Mouse (Mus musculus) intestine, embryonic 15.5 days (tissue): ENCODE measurements around the gene 4930451I11Rik. TPM values are rescaled to one million over a fixed set of nuclear protein-coding genes. Genes with fewer than 3 reads are reported as not detected.

ENCODE experiments used
- ATAC-seq: fragments of 200-750 bp; cut with Nextera tagmentation; 2 replicates; pipeline ENCODE4 v1.8.0; 2017; ENCODE audit warnings: moderate TSS enrichment, moderate library complexity
- H3K27ac ChIP-seq: fragments of 300-500 bp; sonication (generic); 2 replicates; pipeline ENCODE4 v1.5.1; 2015; ENCODE audit warnings: mild to moderate bottlenecking, inconsistent platforms
- H3K27me3 ChIP-seq: fragments of 300-500 bp; sonication (generic); replicated peaks from 2 replicates; pipeline ENCODE4 v1.6.1; 2015; ENCODE audit warnings: inconsistent platforms
- H3K36me3 ChIP-seq: fragments of 300-500 bp; sonication (generic); 2 replicates; pipeline ENCODE4 v1.6.1; 2015; ENCODE audit warnings: inconsistent platforms
- H3K4me1 ChIP-seq: fragments of 300-500 bp; sonication (generic); replicated peaks from 2 replicates; pipeline ENCODE4 v1.6.1; 2015; ENCODE audit warnings: inconsistent platforms
- H3K4me2 ChIP-seq: fragments of 300-500 bp; sonication (generic); replicated peaks from 2 replicates; pipeline ENCODE4 v1.6.1; 2015; ENCODE audit warnings: mild to moderate bottlenecking, inconsistent platforms
- H3K4me3 ChIP-seq: fragments of 300-500 bp; sonication (generic); replicated peaks from 2 replicates; pipeline ENCODE4 v1.5.1; 2015; ENCODE audit warnings: inconsistent platforms
- H3K9ac ChIP-seq: fragments of 300-500 bp; sonication (generic); 2 replicates; pipeline ENCODE4 v1.6.1; 2015; ENCODE audit warnings: inconsistent platforms
- H3K9me3 ChIP-seq: fragments of 300-500 bp; sonication (generic); 2 replicates; pipeline ENCODE4 v1.6.1; 2016; ENCODE audit warnings: inconsistent platforms
- WGBS: fragments of 180-500 bp; shearing (Covaris S2); methylation state at CpG from one replicate; pipeline ENCODE4 v1.1.7; 2015; 5-methylcytosine and 5-hydroxymethylcytosine counted together
- polyA plus RNA-seq: library from polyadenylated mRNA; unstranded; fragments of >200 nt; fragmentation: Nextera tagmentation; extraction: Ambion mirVana; gene quantifications from 2 replicates; pipeline ENCODE4 v1.2.1, GENCODE M21; 2015

The 4930451I11Rik gene
- polyA plus RNA-seq, 1 experiment from 2014 or later = not detected

DNA sequence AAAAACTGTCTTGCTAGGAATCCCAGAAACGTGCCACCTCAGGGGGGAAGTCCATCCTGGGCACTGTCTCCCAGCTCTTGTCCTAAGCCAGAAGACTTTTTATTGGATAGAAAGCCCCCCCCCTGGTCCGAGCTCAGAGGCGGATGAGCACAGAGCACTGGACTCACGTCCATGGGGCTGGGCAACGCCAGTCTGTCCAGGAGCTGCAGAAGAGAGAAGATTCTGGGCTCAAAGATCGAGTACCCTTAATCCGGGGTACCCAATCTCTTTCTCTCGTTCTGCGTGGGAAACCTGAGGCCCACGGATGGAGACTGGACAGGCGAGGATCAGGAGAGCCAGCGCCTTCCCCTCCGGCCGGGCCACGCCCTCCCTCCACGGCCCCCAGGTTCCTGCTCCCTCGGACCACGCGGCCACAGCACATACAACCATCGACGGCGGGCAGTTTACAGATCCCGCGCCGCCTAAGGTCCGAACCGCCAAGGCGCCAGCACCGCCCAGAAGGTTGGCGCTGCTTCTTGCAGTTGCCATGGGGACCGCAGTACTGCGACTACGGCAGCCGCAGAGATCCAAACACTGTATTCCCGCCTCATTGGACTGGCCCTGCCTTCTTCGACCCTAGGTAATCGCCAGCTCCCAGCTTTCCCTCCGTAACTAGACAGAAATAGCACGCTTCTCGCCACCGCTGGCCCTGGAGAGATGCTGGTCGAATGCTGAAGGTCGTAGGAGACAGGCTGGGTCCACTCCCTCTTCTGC is 22.6 kb downstream of the 4930451I11Rik start:
- peak overlapping the region; percentile 76 for H3K9ac ChIP-seq
- H3K4me3 ChIP-seq = peak overlapping the region; percentile 63
- WGBS = under 1% methylated on average over 43 of the region's 43 CpGs
- no peaks in the 10 kb centered on the region for H3K27me3 ChIP-seq
- no peaks in the 10 kb centered on the region for H3K9me3 ChIP-seq
- H3K27ac ChIP-seq = peak overlapping the region; percentile 74
- peak; percentile 95 for ATAC-seq
- 0 out of 2 replicates have a peak, but pooled peaks cover 2% of the 10 kb centered on the region for H3K36me3 ChIP-seq
- peaks cover 15% of the 10 kb centered on the region for H3K4me1 ChIP-seq
- H3K4me2 ChIP-seq = peak overlapping the region; percentile 85

DNA sequence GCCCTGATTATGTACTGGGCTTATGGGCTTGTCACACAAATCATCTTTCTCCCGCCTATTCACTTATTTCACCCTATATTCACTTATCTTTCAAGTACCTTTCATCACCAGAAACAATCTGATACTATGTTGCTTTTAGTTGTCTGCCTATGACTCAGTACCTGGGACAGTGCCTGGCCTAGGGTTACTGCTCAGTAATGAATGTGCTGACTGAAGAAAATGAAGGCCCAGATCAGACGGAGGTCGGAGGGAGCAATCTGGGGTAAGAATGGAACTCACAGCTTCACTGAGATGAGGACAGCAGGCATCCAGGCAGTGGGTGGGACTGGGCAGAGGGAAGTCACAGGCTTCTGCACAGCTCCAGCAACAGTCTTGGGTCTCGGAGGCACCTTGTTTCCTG is 24.0 kb downstream of the 4930451I11Rik start:
- WGBS = 65% methylated on average over 4 of the region's 4 CpGs
- Histone ChIP-seq H3K36me3 (0 out of 2 replicates have a peak, but pooled peaks cover 2% of the 10 kb centered on the region), H3K27ac (no peak overlapping the region), H3K4me3 (no peak overlapping the region), H3K27me3 (no peaks in the 10 kb centered on the region), H3K4me1 (peaks cover 15% of the 10 kb centered on the region), H3K9ac (no peak overlapping the region), H3K9me3 (no peaks in the 10 kb centered on the region), H3K4me2 (peak overlapping the region; percentile 85)
- no peak for ATAC-seq

DNA sequence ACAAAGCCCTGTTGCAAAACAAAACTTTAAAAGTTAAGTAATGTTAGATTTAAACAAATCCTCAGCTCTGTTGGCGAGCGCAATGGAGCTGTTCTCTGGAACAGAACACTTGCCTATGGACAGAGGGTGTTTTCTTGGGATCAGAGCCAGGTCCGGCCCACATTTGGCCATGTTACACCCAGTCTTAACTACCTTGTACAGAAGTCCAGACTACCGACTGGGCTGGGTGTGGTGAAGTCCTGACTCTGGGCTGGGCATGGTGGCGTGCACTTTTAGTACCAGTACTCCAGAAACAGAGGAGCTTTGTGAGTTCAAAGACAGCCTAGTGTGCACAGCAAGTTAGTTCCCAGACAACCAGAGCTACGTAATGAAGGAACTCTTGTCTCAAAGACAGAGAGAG is 24.5 kb downstream of the 4930451I11Rik start:
- no peak overlapping the region for H3K9ac ChIP-seq
- H3K27ac ChIP-seq = no peak overlapping the region
- H3K27me3 ChIP-seq = no peaks in the 10 kb centered on the region
- H3K4me3 ChIP-seq = no peak overlapping the region
- WGBS = 66% methylated on average over 6 of the region's 6 CpGs
- ATAC-seq = no peak
- H3K4me2 ChIP-seq = no peak overlapping the region
- H3K36me3 ChIP-seq = 0 out of 2 replicates have a peak, but pooled peaks cover 2% of the 10 kb centered on the region
- H3K9me3 ChIP-seq = no peaks in the 10 kb centered on the region
- peaks cover 15% of the 10 kb centered on the region for H3K4me1 ChIP-seq

DNA sequence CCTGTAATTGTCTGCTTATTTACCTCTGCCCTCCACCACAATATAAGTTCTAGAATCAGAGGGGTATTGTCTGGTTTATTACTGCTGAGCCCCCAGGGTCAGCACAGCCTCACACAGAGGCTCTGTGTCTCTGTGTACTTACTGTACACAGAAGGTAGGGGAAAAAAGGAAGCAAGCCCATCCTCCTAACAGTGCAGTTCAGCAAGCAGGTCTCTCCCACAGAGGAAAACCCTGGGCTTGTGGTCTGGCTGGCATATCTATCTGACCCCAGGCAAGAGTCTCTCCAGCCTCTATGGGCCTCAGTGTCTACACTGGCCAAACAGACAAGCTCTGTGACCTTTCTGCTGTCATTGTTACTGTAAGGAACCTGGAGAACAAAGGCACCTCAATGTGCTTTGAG is 27.7 kb downstream of the 4930451I11Rik start:
- no peak for ATAC-seq
- 0 out of 2 replicates have a peak overlapping the region, but pooled peaks have one; percentile 13 for H3K27ac ChIP-seq
- no peaks in the 10 kb centered on the region for H3K27me3 ChIP-seq
- peaks cover 28% of the 10 kb centered on the region for H3K4me1 ChIP-seq
- H3K36me3 ChIP-seq = 0 out of 2 replicates have a peak, but pooled peaks cover 2% of the 10 kb centered on the region
- no peak overlapping the region for H3K4me2 ChIP-seq
- H3K9ac ChIP-seq = no peak overlapping the region
- no peak overlapping the region for H3K4me3 ChIP-seq
- no peaks in the 10 kb centered on the region for H3K9me3 ChIP-seq

DNA sequence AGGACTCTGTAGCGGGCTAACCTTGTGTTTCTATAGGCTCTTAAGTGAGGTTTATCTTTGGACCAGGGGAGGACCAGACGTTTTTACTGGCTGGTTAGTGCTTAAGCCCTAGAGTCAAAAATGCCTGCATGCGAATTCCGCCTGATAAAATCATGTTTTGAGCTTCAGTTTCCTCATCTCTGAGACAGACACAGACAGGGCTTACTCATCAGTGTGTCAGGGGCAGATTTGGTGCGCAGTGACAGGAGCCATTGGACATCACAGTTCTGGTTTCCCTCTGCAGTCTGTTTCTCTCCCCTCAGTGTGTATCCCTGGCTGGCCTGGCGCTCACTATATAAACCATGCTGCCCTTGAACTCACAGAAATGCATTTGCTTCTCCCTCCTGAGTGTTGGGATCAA is 28.3 kb downstream of the 4930451I11Rik start:
- H3K4me2 ChIP-seq = no peak overlapping the region
- 0 out of 2 replicates have a peak overlapping the region, but pooled peaks have one; percentile 13 for H3K27ac ChIP-seq
- H3K4me3 ChIP-seq = no peak overlapping the region
- H3K9me3 ChIP-seq = no peaks in the 10 kb centered on the region
- ATAC-seq = no peak
- H3K4me1 ChIP-seq = peaks cover 22% of the 10 kb centered on the region
- no peaks in the 10 kb centered on the region for H3K27me3 ChIP-seq
- H3K9ac ChIP-seq = no peak overlapping the region
- 67% methylated on average over 6 of the region's 6 CpGs for WGBS
- H3K36me3 ChIP-seq = 0 out of 2 replicates have a peak, but pooled peaks cover 2% of the 10 kb centered on the region

DNA sequence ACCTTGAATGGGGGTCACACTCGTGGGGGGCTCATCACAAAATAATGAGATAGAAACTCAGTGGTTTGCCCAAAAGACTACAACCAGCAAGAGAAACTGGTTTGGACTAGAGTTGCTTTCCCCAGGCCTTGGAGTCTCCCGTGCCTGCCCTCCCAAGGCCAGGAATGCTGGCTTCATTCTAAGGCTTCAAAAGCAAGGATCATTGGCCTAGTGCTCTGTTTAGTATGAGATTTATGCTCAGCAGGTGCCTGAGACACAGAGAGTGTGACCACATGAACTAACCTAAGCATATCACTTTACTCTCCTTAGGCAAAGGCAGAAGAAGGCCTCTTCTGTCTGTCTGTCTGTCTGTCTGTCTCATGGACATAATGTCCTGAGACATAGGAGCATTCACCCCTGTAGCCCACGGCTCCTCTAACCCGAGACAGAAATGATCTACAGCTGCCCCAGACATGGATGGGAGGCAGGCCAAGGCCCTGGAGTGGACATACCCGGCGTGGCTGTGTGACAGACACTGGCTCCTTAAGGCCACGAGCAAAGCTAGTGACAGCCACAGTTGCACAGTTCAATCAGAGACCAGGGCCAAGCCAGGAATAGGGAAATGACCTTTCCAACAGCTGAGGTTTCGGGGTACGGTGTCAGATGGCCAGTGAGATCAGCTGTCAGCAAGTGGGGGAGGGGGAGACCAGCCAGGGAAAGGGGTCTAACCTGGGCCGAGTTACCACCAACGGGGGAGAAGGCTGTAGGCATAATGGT is 29.1 kb downstream of the 4930451I11Rik start:
- H3K27me3 ChIP-seq = no peaks in the 10 kb centered on the region

DNA sequence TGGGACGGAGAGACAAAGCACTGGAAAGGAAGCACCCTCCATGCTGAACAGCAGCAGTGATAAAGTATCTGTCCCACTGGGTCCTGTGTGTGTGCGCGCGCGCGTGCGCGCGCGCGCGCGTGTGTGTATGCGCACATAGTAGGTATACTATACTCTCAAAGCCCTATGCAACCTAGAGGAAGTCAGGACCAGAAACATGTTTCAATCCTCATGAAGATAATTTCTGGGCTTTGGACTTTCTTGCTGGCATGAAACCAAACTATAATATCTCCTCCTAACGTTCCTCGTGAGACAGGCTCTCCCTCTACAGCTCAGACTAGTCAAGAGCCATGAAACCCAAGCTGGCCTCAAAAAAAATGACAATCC is 30.4 kb downstream of the 4930451I11Rik start:
- H3K4me1 ChIP-seq = peaks cover 31% of the 10 kb centered on the region
- no peak overlapping the region for H3K9ac ChIP-seq
- no peak overlapping the region for H3K27ac ChIP-seq
- 93% methylated on average over 16 of the region's 16 CpGs for WGBS
- no peaks in the 10 kb centered on the region for H3K27me3 ChIP-seq
- H3K36me3 ChIP-seq = peaks cover 14% of the 10 kb centered on the region
- no peak for ATAC-seq
- H3K9me3 ChIP-seq = no peaks in the 10 kb centered on the region
- H3K4me3 ChIP-seq = no peak overlapping the region
- no peak overlapping the region for H3K4me2 ChIP-seq

More for the DNA sequence above, 29.1 kb downstream of the 4930451I11Rik start:
- no peak overlapping the region for H3K9ac ChIP-seq
- no peaks in the 10 kb centered on the region for H3K9me3 ChIP-seq
- no peak for ATAC-seq
- H3K4me1 ChIP-seq = peaks cover 19% of the 10 kb centered on the region
- 85% methylated on average over 11 of the region's 11 CpGs for WGBS
- no peak overlapping the region for H3K4me3 ChIP-seq
- no peak overlapping the region for H3K4me2 ChIP-seq
- no peak overlapping the region for H3K27ac ChIP-seq
- 0 out of 2 replicates have a peak, but pooled peaks cover 2% of the 10 kb centered on the region for H3K36me3 ChIP-seq

DNA sequence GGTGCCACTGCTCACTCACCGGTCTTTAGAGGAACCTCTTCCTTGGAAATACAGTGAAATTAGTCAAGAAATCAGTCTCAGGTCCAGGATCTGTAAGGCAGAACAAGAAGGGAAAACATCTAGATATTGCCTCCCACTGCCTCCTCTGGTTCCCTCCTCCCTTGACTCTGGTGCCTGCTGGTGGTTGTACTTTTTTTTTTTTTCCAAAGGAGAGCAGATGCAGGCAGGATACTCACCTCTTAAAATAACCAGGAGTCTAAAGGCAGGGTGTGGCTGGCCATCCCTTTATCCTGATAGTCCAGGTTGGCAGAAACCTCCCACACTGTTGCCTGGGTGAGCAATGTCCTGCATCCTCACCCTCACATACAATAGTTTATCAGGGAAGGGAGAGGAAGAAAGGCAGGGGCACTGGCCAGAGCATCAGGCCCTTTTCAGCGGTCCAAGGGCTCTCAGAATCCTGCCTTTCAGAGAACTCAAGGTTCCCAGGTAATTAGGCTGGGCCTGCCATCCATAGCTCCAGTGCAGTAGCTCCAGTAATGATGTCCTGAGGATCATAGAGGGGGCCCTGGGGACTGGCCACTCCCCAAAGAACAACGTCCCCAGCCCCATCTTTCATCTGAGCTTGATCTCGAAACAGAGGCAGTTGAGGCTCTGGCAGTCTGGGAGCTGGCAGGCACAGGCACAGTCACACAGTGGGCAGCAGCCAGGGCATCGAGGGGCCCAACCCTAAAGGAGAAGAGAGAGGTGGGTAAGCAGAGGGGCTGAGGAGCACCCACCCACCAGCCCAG is 31.0 kb downstream of the 4930451I11Rik start:
- H3K27me3 ChIP-seq = no peaks in the 10 kb centered on the region
- H3K27ac ChIP-seq = peak overlapping the region; percentile 99
- H3K36me3 ChIP-seq = peaks cover 19% of the 10 kb centered on the region
- H3K4me1 ChIP-seq = peaks cover 31% of the 10 kb centered on the region
- H3K9me3 ChIP-seq = no peaks in the 10 kb centered on the region
- ATAC-seq = no peak
- peak overlapping the region; percentile 80 for H3K4me2 ChIP-seq
- peak overlapping the region; percentile 83 for H3K4me3 ChIP-seq
- 51% methylated on average over 5 of the region's 5 CpGs for WGBS
- peak overlapping the region; percentile 68 for H3K9ac ChIP-seq

DNA sequence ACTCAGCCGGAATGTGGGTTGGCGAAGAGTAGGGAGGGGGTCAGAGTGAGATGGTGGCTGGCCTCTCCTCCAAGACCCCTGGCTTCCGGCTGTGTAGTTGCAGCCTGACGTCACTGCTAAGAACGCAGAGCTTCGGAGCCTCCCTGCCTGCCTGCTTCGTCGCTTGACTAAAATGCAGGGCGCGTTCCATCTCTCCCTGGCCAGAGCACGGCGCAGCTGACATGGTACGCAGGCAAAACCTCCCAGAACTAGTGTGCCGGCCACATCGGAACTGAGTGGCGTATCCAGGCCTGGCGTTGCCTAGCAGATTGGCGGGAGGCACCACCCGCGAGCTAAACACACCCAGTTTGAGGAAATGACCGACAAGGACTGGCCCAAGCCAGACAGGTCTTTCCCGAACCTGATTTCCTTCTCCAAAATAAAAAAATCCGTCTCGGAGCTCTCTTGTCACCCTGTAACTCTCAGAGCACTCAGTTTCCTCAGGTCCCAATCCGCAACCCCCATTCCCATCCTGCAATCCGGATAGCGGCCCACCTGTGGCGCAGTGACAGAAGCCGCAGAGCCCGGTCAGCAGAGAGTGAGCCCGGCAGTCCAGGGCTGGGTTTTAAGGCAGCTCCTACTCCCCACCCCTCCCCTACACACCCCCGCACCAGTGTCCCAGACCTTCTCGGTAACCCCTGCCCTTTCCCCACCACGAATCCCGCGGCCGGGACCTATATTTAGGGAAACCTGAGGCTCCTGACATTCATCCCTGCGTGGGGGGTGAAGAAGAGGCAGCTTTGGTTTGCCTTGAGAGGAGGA is 31.8 kb downstream of the 4930451I11Rik start:
- peaks cover 24% of the 10 kb centered on the region for H3K36me3 ChIP-seq
- H3K9me3 ChIP-seq = no peaks in the 10 kb centered on the region
- 1% methylated on average over 38 of the region's 38 CpGs for WGBS
- H3K27me3 ChIP-seq = no peaks in the 10 kb centered on the region
- peak overlapping the region; percentile 68 for H3K9ac ChIP-seq
- H3K4me1 ChIP-seq = peaks cover 33% of the 10 kb centered on the region
- peak overlapping the region; percentile 83 for H3K4me3 ChIP-seq
- peak; percentile 91 for ATAC-seq
- peak overlapping the region; percentile 80 for H3K4me2 ChIP-seq
- H3K27ac ChIP-seq = peak overlapping the region; percentile 99

DNA sequence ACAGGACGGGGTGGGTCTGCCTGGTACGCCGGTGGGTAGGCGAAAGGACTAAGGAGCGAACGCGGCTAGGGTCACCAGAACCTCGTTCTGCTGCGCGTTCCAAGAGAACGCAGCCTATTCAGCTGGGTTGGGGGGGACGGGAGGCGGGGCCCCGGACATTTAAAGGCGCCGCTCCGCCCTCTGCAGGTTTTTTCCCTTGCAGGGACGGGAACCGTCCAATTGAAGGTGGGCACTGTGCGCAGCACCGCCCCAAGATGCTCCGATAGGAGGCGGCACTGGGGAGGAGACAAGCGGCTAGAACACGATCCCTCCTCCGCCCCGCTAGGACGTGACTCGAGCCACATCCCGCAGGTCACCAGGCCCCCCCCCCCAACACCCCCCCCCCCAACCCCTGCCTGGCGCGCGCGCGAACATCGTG is 32.4 kb downstream of the 4930451I11Rik start:
- peak; percentile 96 for ATAC-seq
- H3K9ac ChIP-seq = peak overlapping the region; percentile 88
- peak overlapping the region; percentile 82 for H3K4me2 ChIP-seq
- peak overlapping the region; percentile 99 for H3K27ac ChIP-seq
- under 1% methylated on average over 36 of the region's 36 CpGs for WGBS
- no peaks in the 10 kb centered on the region for H3K27me3 ChIP-seq
- peaks cover 21% of the 10 kb centered on the region for H3K36me3 ChIP-seq
- peak overlapping the region; percentile 83 for H3K4me3 ChIP-seq
- H3K9me3 ChIP-seq = no peaks in the 10 kb centered on the region
- peaks cover 33% of the 10 kb centered on the region for H3K4me1 ChIP-seq
